Mouse (Mus musculus): ENCODE data around the gene Tipin. TPM values are rescaled to one million over a fixed set of nuclear protein-coding genes. Genes with fewer than 3 reads are reported as not detected.

The Tipin gene
- polyA plus RNA-seq, 1 experiment from 2014 or later: 56.3 TPM

GRCm38 (mm10) chr9:64316986-64317385 lies 35.6 kb downstream of the Tipin start:
- Histone ChIP-seq H3K27ac (ENCODE audit: low read length) (no peak overlapping the region), H3K36me3 (ENCODE audit: control insufficient read depth, insufficient read depth, low read length) (peaks cover 29% of the 10 kb centered on the region), H3K9me3 (replicated peaks; ENCODE audit: control insufficient read depth, low read length, poor library complexity, severe bottlenecking) (no peaks in the 10 kb centered on the region), H3K9ac (ENCODE audit: low read depth, low read length) (no peak overlapping the region), H3K4me1 (ENCODE audit: control insufficient read depth, insufficient read depth, low read length) (no peaks in the 10 kb centered on the region), H3K4me2 (ENCODE audit: low read length) (no peak overlapping the region), H3K27me3 (ENCODE audit: control insufficient read depth, insufficient read depth, low read depth, low read length) (no peaks in the 10 kb centered on the region), H3K4me3 (ENCODE audit: low read depth, low read length) (no peak overlapping the region)
- ATAC-seq: no peak
- 98% methylated on average over 5 of the region's 5 CpGs for WGBS

GRCm38 (mm10) chr9:64323976-64324375 lies 42.6 kb downstream of the Tipin start:
- H3K27me3 ChIP-seq (ENCODE audit: control insufficient read depth, insufficient read depth, low read depth, low read length): no peaks in the 10 kb centered on the region
- H3K4me3 ChIP-seq (ENCODE audit: low read depth, low read length): no peak overlapping the region
- no peaks in the 10 kb centered on the region for H3K4me1 ChIP-seq (ENCODE audit: control insufficient read depth, insufficient read depth, low read length)
- WGBS: 97% methylated on average over 7 of the region's 7 CpGs
- H3K9ac ChIP-seq (ENCODE audit: low read depth, low read length): no peak overlapping the region
- no peaks in the 10 kb centered on the region for H3K9me3 ChIP-seq (replicated peaks; ENCODE audit: control insufficient read depth, low read length, poor library complexity, severe bottlenecking)
- peaks cover 31% of the 10 kb centered on the region for H3K36me3 ChIP-seq (ENCODE audit: control insufficient read depth, insufficient read depth, low read length)
- no peak overlapping the region for H3K27ac ChIP-seq (ENCODE audit: low read length)
- no peak for ATAC-seq
- H3K4me2 ChIP-seq (ENCODE audit: low read length): no peak overlapping the region

GRCm38 (mm10) chr9:64335825-64336224 lies 54.4 kb downstream of the Tipin start:
- Histone ChIP-seq H3K4me2 (ENCODE audit: low read length) (no peak overlapping the region), H3K9ac (ENCODE audit: low read depth, low read length) (no peak overlapping the region), H3K27me3 (ENCODE audit: control insufficient read depth, insufficient read depth, low read depth, low read length) (no peaks in the 10 kb centered on the region), H3K4me1 (ENCODE audit: control insufficient read depth, insufficient read depth, low read length) (peaks cover 14% of the 10 kb centered on the region), H3K4me3 (ENCODE audit: low read depth, low read length) (no peak overlapping the region), H3K9me3 (replicated peaks; ENCODE audit: control insufficient read depth, low read length, poor library complexity, severe bottlenecking) (no peaks in the 10 kb centered on the region), H3K27ac (ENCODE audit: low read length) (no peak overlapping the region), H3K36me3 (ENCODE audit: control insufficient read depth, insufficient read depth, low read length) (peaks cover 4% of the 10 kb centered on the region; the same call in 1 of the 2 replicates)
- ATAC-seq: no peak
- 89% methylated on average over 6 of the region's 6 CpGs for WGBS

- ATAC-seq: no peak
- Histone ChIP-seq H3K9ac (ENCODE audit: low read depth, low read length) (no peak overlapping the region), H3K4me1 (ENCODE audit: control insufficient read depth, insufficient read depth, low read length) (peaks cover 17% of the 10 kb centered on the region), H3K4me3 (ENCODE audit: low read depth, low read length) (peak overlapping the region; percentile 65; the same call in 1 of the 2 replicates), H3K27ac (ENCODE audit: low read length) (peak overlapping the region; percentile 99; the same call in 1 of the 2 replicates), H3K9me3 (replicated peaks; ENCODE audit: control insufficient read depth, low read length, poor library complexity, severe bottlenecking) (no peaks in the 10 kb centered on the region), H3K36me3 (ENCODE audit: control insufficient read depth, insufficient read depth, low read length) (peaks cover 4% of the 10 kb centered on the region; the same call in 1 of the 2 replicates), H3K4me2 (ENCODE audit: low read length) (peak overlapping the region; percentile 82), H3K27me3 (ENCODE audit: control insufficient read depth, insufficient read depth, low read depth, low read length) (no peaks in the 10 kb centered on the region)
- 18% methylated on average over 8 of the region's 8 CpGs for WGBS
These were observed 58.0 kb downstream of the Tipin start for GRCm38 (mm10) chr9:64339361-64339760.

- H3K36me3 ChIP-seq (ENCODE audit: control insufficient read depth, insufficient read depth, low read length): peaks cover 2% of the 10 kb centered on the region; the same call in 1 of the 2 replicates
- ATAC-seq: peak; percentile 93
- no peaks in the 10 kb centered on the region for H3K9me3 ChIP-seq (replicated peaks; ENCODE audit: control insufficient read depth, low read length, poor library complexity, severe bottlenecking)
- under 1% methylated on average over 77 of the region's 85 CpGs for WGBS
- H3K27me3 ChIP-seq (ENCODE audit: control insufficient read depth, insufficient read depth, low read depth, low read length): no peaks in the 10 kb centered on the region
- H3K27ac ChIP-seq (ENCODE audit: low read length): peak overlapping the region; percentile 99
- peaks cover 17% of the 10 kb centered on the region for H3K4me1 ChIP-seq (ENCODE audit: control insufficient read depth, insufficient read depth, low read length)
- peak overlapping the region; percentile 65 for H3K4me3 ChIP-seq (ENCODE audit: low read depth, low read length)
- H3K9ac ChIP-seq (ENCODE audit: low read depth, low read length): peak overlapping the region; percentile 100
- H3K4me2 ChIP-seq (ENCODE audit: low read length): peak overlapping the region; percentile 82
These were observed 59.2 kb downstream of the Tipin start for GRCm38 (mm10) chr9:64340351-64341253.

GRCm38 (mm10) chr9:64341254-64341566 lies 59.8 kb downstream of the Tipin start, which contains the start of gene Dis3l:
Gene Dis3l, minus strand, starts transcription at chr9:64341288.
- Histone ChIP-seq H3K4me2 (ENCODE audit: low read length) (peak within 1 kb of the TSS; percentile 82), H3K27ac (ENCODE audit: low read length) (peak within 1 kb of the TSS; percentile 99), H3K36me3 (ENCODE audit: control insufficient read depth, insufficient read depth, low read length) (no peaks in the 10 kb centered on the region; the same call in 1 of the 2 replicates), H3K27me3 (ENCODE audit: control insufficient read depth, insufficient read depth, low read depth, low read length) (no peaks in the 10 kb centered on the region), H3K9me3 (replicated peaks; ENCODE audit: control insufficient read depth, low read length, poor library complexity, severe bottlenecking) (no peaks in the 10 kb centered on the region), H3K4me3 (ENCODE audit: low read depth, low read length) (peak within 1 kb of the TSS; percentile 65), H3K4me1 (ENCODE audit: control insufficient read depth, insufficient read depth, low read length) (peaks cover 17% of the 10 kb centered on the region), H3K9ac (ENCODE audit: low read depth, low read length) (peak within 1 kb of the TSS; percentile 100)
- 9% methylated on average over 16 of the region's 16 CpGs for WGBS
- ATAC-seq: no peak

GRCm38 (mm10) chr9:64341671-64342070 lies 60.3 kb downstream of the Tipin start:
- Histone ChIP-seq H3K9ac (ENCODE audit: low read depth, low read length) (no peak overlapping the region), H3K27ac (ENCODE audit: low read length) (peak overlapping the region; percentile 99), H3K36me3 (ENCODE audit: control insufficient read depth, insufficient read depth, low read length) (no peaks in the 10 kb centered on the region; the same call in 1 of the 2 replicates), H3K27me3 (ENCODE audit: control insufficient read depth, insufficient read depth, low read depth, low read length) (no peaks in the 10 kb centered on the region), H3K4me1 (ENCODE audit: control insufficient read depth, insufficient read depth, low read length) (peaks cover 17% of the 10 kb centered on the region), H3K4me3 (ENCODE audit: low read depth, low read length) (no peak overlapping the region; the same call in 1 of the 2 replicates), H3K9me3 (replicated peaks; ENCODE audit: control insufficient read depth, low read length, poor library complexity, severe bottlenecking) (no peaks in the 10 kb centered on the region), H3K4me2 (ENCODE audit: low read length) (peak overlapping the region; percentile 82)
- 89% methylated on average over 8 of the region's 8 CpGs for WGBS
- no peak for ATAC-seq

- no peaks in the 10 kb centered on the region for H3K27me3 ChIP-seq (ENCODE audit: control insufficient read depth, insufficient read depth, low read depth, low read length)
- H3K4me3 ChIP-seq (ENCODE audit: low read depth, low read length): no peak overlapping the region
- no peak for ATAC-seq
- no peak overlapping the region for H3K4me2 ChIP-seq (ENCODE audit: low read length)
- peaks cover 17% of the 10 kb centered on the region for H3K4me1 ChIP-seq (ENCODE audit: control insufficient read depth, insufficient read depth, low read length)
- H3K9me3 ChIP-seq (replicated peaks; ENCODE audit: control insufficient read depth, low read length, poor library complexity, severe bottlenecking): no peaks in the 10 kb centered on the region
- H3K9ac ChIP-seq (ENCODE audit: low read depth, low read length): no peak overlapping the region
- no peak overlapping the region for H3K27ac ChIP-seq (ENCODE audit: low read length)
- no peaks in the 10 kb centered on the region for H3K36me3 ChIP-seq (ENCODE audit: control insufficient read depth, insufficient read depth, low read length)
- WGBS: 87% methylated on average over 2 of the region's 2 CpGs
These were observed 62.3 kb downstream of the Tipin start for GRCm38 (mm10) chr9:64343656-64344055.

GRCm38 (mm10) chr9:64345931-64346330 lies 64.5 kb downstream of the Tipin start:
- no peak overlapping the region for H3K4me3 ChIP-seq (ENCODE audit: low read depth, low read length)
- no peak overlapping the region for H3K4me2 ChIP-seq (ENCODE audit: low read length)
- no peak for ATAC-seq

More at GRCm38 (mm10) chr9:64345931-64346330, 64.5 kb downstream of the Tipin start:
- WGBS: 60% methylated on average over 5 of the region's 5 CpGs
- Histone ChIP-seq H3K9ac (ENCODE audit: low read depth, low read length) (no peak overlapping the region), H3K27me3 (ENCODE audit: control insufficient read depth, insufficient read depth, low read depth, low read length) (no peaks in the 10 kb centered on the region), H3K27ac (ENCODE audit: low read length) (no peak overlapping the region), H3K9me3 (replicated peaks; ENCODE audit: control insufficient read depth, low read length, poor library complexity, severe bottlenecking) (no peaks in the 10 kb centered on the region), H3K36me3 (ENCODE audit: control insufficient read depth, insufficient read depth, low read length) (no peaks in the 10 kb centered on the region), H3K4me1 (ENCODE audit: control insufficient read depth, insufficient read depth, low read length) (peaks cover 7% of the 10 kb centered on the region)
